Mouse (Mus musculus) CH12.LX (cell line): ENCODE measurements around the gene Cpne5. TPM values are rescaled to one million over a fixed set of nuclear protein-coding genes. Genes with fewer than 3 reads are reported as not detected.
A peak's percentile ranks its signal among the peaks of the same experiment; 100 is the strongest.

Experiments used
- DNase-seq: peaks from one replicate; pipeline ENCODE4 v3.0.0-alpha.2; 2013; ENCODE audit errors: extremely low read depth
- H3K27ac ChIP-seq: 2 replicates; pipeline ENCODE4 v1.5.1; 2012; ENCODE audit warnings: low read depth, mild to moderate bottlenecking, control low read depth, moderate library complexity; ENCODE audit not compliant: insufficient read depth
- H3K27me3 ChIP-seq: replicated peaks from 2 replicates; pipeline ENCODE3; 2012; ENCODE audit warnings: inconsistent platforms
- H3K36me3 ChIP-seq, 2 experiments: replicated peaks in 1 of 2; 2 replicates each; pipeline versions ENCODE3 to v1.6.1; 2012; ENCODE audit warnings: inconsistent platforms in 1 of 2, low read length in 1 of 2, mild to moderate bottlenecking in 1 of 2, mixed read lengths in 1 of 2, moderate library complexity in 1 of 2; ENCODE audit not compliant: control insufficient read depth in 1 of 2, insufficient read depth in 1 of 2
- H3K4me1 ChIP-seq, 2 experiments: 2 replicates each; pipeline ENCODE4 v1.6.1; 2012; ENCODE audit warnings: inconsistent platforms in 1 of 2, moderate library complexity in 1 of 2; ENCODE audit not compliant: insufficient read depth in 2 of 2, control insufficient read depth in 1 of 2
- H3K4me2 ChIP-seq: 2 replicates; pipeline ENCODE4 v1.6.1; 2012; ENCODE audit warnings: low read depth, mild to moderate bottlenecking, control low read depth; ENCODE audit not compliant: poor library complexity, insufficient read depth, severe bottlenecking
- H3K4me3 ChIP-seq, 3 experiments: fragments of 150-350 bp in 1 of 3; sonication (generic) in 1 of 3; replicated peaks in 1 of 3; 2 replicates each; pipeline versions ENCODE3 to v1.5.1; 2011 to 2012; ENCODE audit warnings: low read depth in 2 of 3, low read length in 2 of 3, mild to moderate bottlenecking in 2 of 3, moderate library complexity in 2 of 3, control low read depth in 1 of 3, improper control_type of control experiment in 1 of 3, inconsistent platforms in 1 of 3, mixed read lengths in 1 of 3; ENCODE audit not compliant: poor library complexity in 1 of 3
- H3K79me2 ChIP-seq: replicated peaks from 2 replicates; pipeline ENCODE4 v1.6.1; 2012; ENCODE audit warnings: mild to moderate bottlenecking, moderate library complexity; ENCODE audit not compliant: control insufficient read depth, poor library complexity, insufficient read depth, severe bottlenecking; ENCODE audit errors: extremely low read depth
- H3K9ac ChIP-seq: 2 replicates; pipeline ENCODE4 v1.6.1; 2012; ENCODE audit warnings: low read depth, mild to moderate bottlenecking, control low read depth, moderate library complexity; ENCODE audit not compliant: insufficient read depth
- H3K9me3 ChIP-seq: replicated peaks from 2 replicates; pipeline ENCODE3; 2012; ENCODE audit warnings: low read length, inconsistent platforms, mixed read lengths
- BHLHE40 ChIP-seq: IDR thresholded peaks from 2 replicates; pipeline ENCODE4 v1.6.1; 2011; ENCODE audit warnings: mild to moderate bottlenecking, low read depth, low read length, improper control_type of control experiment
- CHD1 ChIP-seq: IDR thresholded peaks from 2 replicates; pipeline ENCODE4 v1.6.1; 2012; ENCODE audit warnings: low read depth, low read length, improper control_type of control experiment, inconsistent platforms
- CTCF ChIP-seq, 2 experiments: IDR thresholded peaks in 1 of 2; conservative IDR thresholded peaks in 1 of 2; 2 replicates each; pipeline ENCODE4 v1.5.1; 2011 to 2012; ENCODE audit warnings: low read depth in 2 of 2, low read length in 2 of 2, improper control_type of control experiment in 1 of 2, inconsistent platforms in 1 of 2, mild to moderate bottlenecking in 1 of 2, moderate library complexity in 1 of 2
- E2F4 ChIP-seq: IDR thresholded peaks from 2 replicates; pipeline ENCODE4 v1.6.1; 2011; ENCODE audit warnings: low read depth, low read length, improper control_type of control experiment; ENCODE audit not compliant: insufficient replicate concordance
- EP300 ChIP-seq: IDR thresholded peaks from 2 replicates; pipeline ENCODE4 v1.6.1; 2011; ENCODE audit warnings: low read length, improper control_type of control experiment
- ETS1 ChIP-seq: conservative IDR thresholded peaks from 2 replicates; pipeline ENCODE4 v1.6.1; 2012; ENCODE audit warnings: low read depth, mild to moderate bottlenecking, inconsistent platforms, low read length, improper control_type of control experiment, moderate library complexity
- MAZ ChIP-seq: IDR thresholded peaks from 2 replicates; pipeline ENCODE4 v1.6.1; 2012; ENCODE audit warnings: low read depth, mild to moderate bottlenecking, inconsistent platforms, low read length, improper control_type of control experiment, moderate library complexity
- MEF2A ChIP-seq: IDR thresholded peaks from 2 replicates; pipeline ENCODE4 v1.6.1; 2014; ENCODE audit warnings: low read depth, mild to moderate bottlenecking, inconsistent platforms, low read length, improper control_type of control experiment, borderline replicate concordance
- NRF1 ChIP-seq: IDR thresholded peaks from 2 replicates; pipeline ENCODE4 v1.6.1; 2014; ENCODE audit warnings: low read depth, mild to moderate bottlenecking, inconsistent platforms, low read length, improper control_type of control experiment, moderate library complexity
- POLR2AphosphoS2 ChIP-seq: IDR thresholded peaks from 2 replicates; pipeline ENCODE4 v1.6.1; 2011; ENCODE audit warnings: low read depth, low read length, improper control_type of control experiment
- RAD21 ChIP-seq: IDR thresholded peaks from 2 replicates; pipeline ENCODE4 v1.6.1; 2011; ENCODE audit warnings: low read depth, mild to moderate bottlenecking, low read length, improper control_type of control experiment, moderate library complexity
- SIN3A ChIP-seq: IDR thresholded peaks from 2 replicates; pipeline ENCODE4 v1.6.1; 2012; ENCODE audit warnings: low read length, improper control_type of control experiment, inconsistent platforms
- TBP ChIP-seq: conservative IDR thresholded peaks from 2 replicates; pipeline ENCODE4 v1.6.1; 2011; ENCODE audit warnings: low read depth, low read length, improper control_type of control experiment
- TCF12 ChIP-seq: IDR thresholded peaks from 2 replicates; pipeline ENCODE4 v1.6.1; 2014; ENCODE audit warnings: low read depth, mild to moderate bottlenecking, inconsistent platforms, low read length, improper control_type of control experiment
- UBTF ChIP-seq: IDR thresholded peaks from 2 replicates; pipeline ENCODE4 v1.6.1; 2012; ENCODE audit warnings: low read depth, mild to moderate bottlenecking, inconsistent platforms, low read length, improper control_type of control experiment, moderate library complexity
- ZKSCAN1 ChIP-seq: IDR thresholded peaks from 2 replicates; pipeline ENCODE4 v1.6.1; 2012; ENCODE audit warnings: low read depth, inconsistent platforms, low read length, improper control_type of control experiment, borderline replicate concordance
- ZNF384 ChIP-seq: IDR thresholded peaks from 2 replicates; pipeline ENCODE4 v1.6.1; 2012; ENCODE audit warnings: low read depth, low read length, improper control_type of control experiment, inconsistent platforms
- dilution Hi-C: fragments of 300-500 bp; cut with MboI; formaldehyde crosslinking; loops from 2 replicates; pipeline ENCODE4 v1.14.3; 2020; ENCODE audit warnings: low sequenced_read_pairs; ENCODE audit not compliant: extremely low pct_unique_long_range_greater_than_20kb, extremely low pct_ligation_motif_present
- in situ Hi-C: fragments of 300-500 bp; cut with MboI; formaldehyde crosslinking; loops from 3 replicates; pipeline ENCODE4 v1.14.3; 2019; ENCODE audit warnings: low sequenced_read_pairs, low pct_ligation_motif_present, low pct_unique_long_range_greater_than_20kb, mixed read lengths
- polyA plus RNA-seq: library from polyadenylated mRNA; unstranded; fragments of >175 nt; gene quantifications from 2 replicates; pipeline ENCODE4 v1.2.1, GENCODE M21; 2012; ENCODE audit warnings: low read depth; ENCODE audit not compliant: insufficient read length
- total RNA-seq, 2 experiments: library from RNA; depleted of rRNA; stranded (reverse); fragments of 300-350 nt in 1 of 2; fragments of >200 nt in 1 of 2; gene quantifications; 2 replicates each; pipeline ENCODE4 v1.2.3; 2012 to 2014

The Cpne5 gene
- total and polyA plus RNA-seq, 3 experiments, result 0.68 to 1.9 (median 1.3) TPM

GRCm38 (mm10) chr17:29165452-29165851, 72.5 kb downstream of the Cpne5 start:
- in situ Hi-C loops, result loop anchor here (5.0 kb wide), 1 partner anchor 68 kb away; no protein-coding TSS in a partner anchor
- no peak overlapping the region; the same call in 1 of the 2 replicates for H3K27ac ChIP-seq
- H3K4me2 ChIP-seq, result peak overlapping the region; percentile 42

GRCm38 (mm10) chr17:29164469-29165111, 73.4 kb downstream of the Cpne5 start:
- in situ Hi-C loops, result loop anchor here (5.0 kb wide), 2 partner anchors 37 to 67 kb away; no protein-coding TSS in a partner anchor
- dilution Hi-C loops, result no loop called here
- H3K27ac ChIP-seq, result no peak overlapping the region
- H3K27me3 ChIP-seq, result no peaks in the 10 kb centered on the region
- peaks cover 49 to 84% of the 10 kb centered on the region in 2 experiments for H3K4me1 ChIP-seq
- H3K36me3 ChIP-seq, result no peaks in the 10 kb centered on the region
- no peak for DNase-seq
- peaks cover 14% of the 10 kb centered on the region for H3K9me3 ChIP-seq
- no peak overlapping the region for H3K4me3 ChIP-seq
- H3K4me2 ChIP-seq, result peak overlapping the region; percentile 33
- TF ChIP-seq MEF2A (0 out of 2 replicates have a peak, but pooled peaks have one; percentile 3), UBTF (no peak), BHLHE40 (peak; percentile 81), CTCF (conservative IDR thresholded peaks at IDR 0.05 in 1 of 2, IDR thresholded peaks at IDR 0.05 in 1 of 2; ENCODE audit: low read depth in 2 of 2, low read length in 2 of 2) (no peak), MAZ (0 out of 2 replicates have a peak, but pooled peaks have one; percentile 32), TCF12 (peak; percentile 35; the same call in 1 of the 2 replicates), ETS1 (peak; percentile 71), RAD21 (no peak)
- H3K79me2 ChIP-seq, result no peaks in the 10 kb centered on the region
- H3K9ac ChIP-seq, result no peak overlapping the region

More at GRCm38 (mm10) chr17:29165452-29165851, 72.5 kb downstream of the Cpne5 start:
- dilution Hi-C loops, result no loop called here
- Histone ChIP-seq H3K9ac (no peak overlapping the region), H3K9me3 (peaks cover 14% of the 10 kb centered on the region), H3K36me3 (no peaks in the 10 kb centered on the region), H3K4me1 (peaks cover 54 to 85% of the 10 kb centered on the region in 2 experiments), H3K4me3 (peak overlapping the region in 1 of 3 experiments; percentile 24), H3K27me3 (no peaks in the 10 kb centered on the region), H3K79me2 (no peaks in the 10 kb centered on the region)
- no peak for TF ChIP-seq UBTF
- TF ChIP-seq CHD1, result peak; percentile 48; the same call in 1 of the 2 replicates
- no peak for TF ChIP-seq POLR2AphosphoS2
- TF ChIP-seq E2F4, result no peak
- 0 out of 2 replicates have a peak, but pooled peaks have one; percentile 10 for TF ChIP-seq TCF12
- no peak for TF ChIP-seq CTCF (conservative IDR thresholded peaks at IDR 0.05 in 1 of 2, IDR thresholded peaks at IDR 0.05 in 1 of 2; ENCODE audit: low read depth in 2 of 2, low read length in 2 of 2)
- peak; percentile 56 for TF ChIP-seq BHLHE40
- no peak for TF ChIP-seq ZKSCAN1
- TF ChIP-seq TBP, result no peak
- no peak for TF ChIP-seq NRF1
- TF ChIP-seq EP300, result peak; percentile 48; the same call in 1 of the 2 replicates
- TF ChIP-seq SIN3A, result no peak
- TF ChIP-seq ZNF384, result peak; percentile 74
- DNase-seq, result peak; percentile 82
